Mouse (Mus musculus): Measurements from ENCODE around the gene Rbm20.

DNA sequence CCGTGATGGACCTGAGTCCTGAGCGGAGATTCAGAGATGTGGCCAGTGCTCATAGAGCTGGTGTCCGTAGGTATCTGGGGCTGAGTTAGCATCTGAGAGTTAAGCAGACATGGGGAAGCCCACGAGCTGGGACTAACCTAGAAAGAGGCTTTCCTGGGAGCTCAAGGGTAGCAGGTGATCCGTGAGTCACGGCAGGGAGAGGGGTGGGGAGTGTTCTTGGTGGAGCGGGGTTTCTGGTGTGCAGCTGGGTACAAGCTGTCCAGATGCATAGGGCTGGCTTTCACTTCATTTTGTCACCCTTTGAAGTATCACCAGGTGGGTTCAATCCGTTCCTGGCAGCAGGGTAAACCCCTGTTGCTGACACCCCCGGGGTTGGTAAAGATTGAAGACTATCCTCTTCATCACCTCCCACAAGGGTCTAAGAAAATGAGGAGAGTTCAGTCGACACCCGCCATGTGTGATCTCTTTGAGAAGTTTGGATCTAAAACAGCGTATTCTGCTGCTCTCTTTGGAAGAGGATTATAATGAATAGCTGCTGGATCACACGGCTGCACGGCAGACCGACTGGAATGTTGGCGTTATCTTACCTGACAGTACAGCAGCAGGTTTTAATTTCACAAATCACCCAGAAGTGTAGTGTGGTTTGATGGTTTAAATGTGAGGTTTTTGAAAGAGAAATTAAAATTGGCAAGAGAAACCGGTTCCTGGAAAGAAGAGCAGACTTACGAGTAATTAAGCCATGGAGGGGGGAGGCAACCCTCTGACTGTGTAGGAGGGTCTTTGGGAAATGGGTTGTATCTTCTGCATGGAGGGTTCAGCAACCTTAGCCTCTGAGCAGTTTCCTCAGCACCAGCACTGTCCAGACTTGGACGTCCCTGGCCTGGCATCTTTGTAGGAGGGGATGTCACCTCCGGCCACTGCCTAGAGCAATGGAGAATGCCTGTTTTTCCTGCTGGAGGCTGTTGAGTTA is 114.9 kb downstream of the Rbm20 start:
- TF ChIP-seq CTCF (IDR thresholded peaks at IDR 0.05; ENCODE audit: extremely low read depth, insufficient read depth, insufficient read length, insufficient replicate concordance) (no peak), POLR2A (IDR thresholded peaks at IDR 0.05; ENCODE audit: low read depth, low read length) (no peak)
